Mouse (Mus musculus) G1E (cell line): Measurements from ENCODE around the gene Chn2. TPM values are rescaled to one million over a fixed set of nuclear protein-coding genes. Genes with fewer than 3 reads are reported as not detected.

Source experiments
- ATAC-seq: 2 replicates; pipeline ENCODE4 v1.8.0; 2016; ENCODE audit warnings: mild to moderate bottlenecking; ENCODE audit not compliant: insufficient number of reproducible peaks, poor library complexity, low FRiP score, severe bottlenecking; ENCODE audit errors: extremely low read depth
- DNase-seq: peaks from one replicate; pipeline ENCODE4 v3.0.0; 2012; ENCODE audit warnings: low spot score
- H3K27me3 ChIP-seq: 2 replicates; pipeline ENCODE4 v1.6.1; 2012; ENCODE audit warnings: mild to moderate bottlenecking, low read length, inconsistent platforms; ENCODE audit not compliant: insufficient read depth
- H3K36me3 ChIP-seq: replicated peaks from 2 replicates; pipeline ENCODE3; 2012; ENCODE audit warnings: mild to moderate bottlenecking, inconsistent platforms
- H3K4me1 ChIP-seq: 2 replicates; pipeline ENCODE4 v1.6.1; 2012; ENCODE audit warnings: low read depth, low read length, inconsistent platforms, mixed read lengths; ENCODE audit not compliant: insufficient read depth
- H3K4me3 ChIP-seq: 2 replicates; pipeline ENCODE4 v1.5.1; 2012; ENCODE audit warnings: low read depth, mild to moderate bottlenecking, inconsistent platforms, low read length, moderate library complexity, mixed read lengths
- H3K9me3 ChIP-seq: replicated peaks from 2 replicates; pipeline ENCODE4 v1.6.1; 2012; ENCODE audit warnings: inconsistent platforms
- CTCF ChIP-seq: IDR thresholded peaks from 2 replicates; pipeline ENCODE4 v1.5.1; 2012; ENCODE audit warnings: low read depth, low read length, inconsistent platforms, mixed read lengths
- GATA1 ChIP-seq: IDR thresholded peaks from 2 replicates; pipeline ENCODE4 v1.6.1; 2012; ENCODE audit warnings: borderline replicate concordance, low read length, inconsistent platforms, mixed read lengths
- GATA2 ChIP-seq: IDR thresholded peaks from 2 replicates; pipeline ENCODE4 v1.6.1; 2012; ENCODE audit warnings: low read depth, low read length, inconsistent platforms, borderline replicate concordance
- POLR2AphosphoS5 ChIP-seq: IDR thresholded peaks from 2 replicates; pipeline ENCODE4 v1.6.1; 2012; ENCODE audit warnings: low read depth, low read length, inconsistent platforms; ENCODE audit not compliant: insufficient replicate concordance
- TAL1 ChIP-seq: conservative IDR thresholded peaks from 2 replicates; pipeline ENCODE4 v1.6.1; 2012; ENCODE audit warnings: low read depth, low read length, inconsistent platforms, mixed read lengths
- polyA plus RNA-seq: library from polyadenylated mRNA; stranded (reverse); fragments of >175 nt; gene quantifications from 2 replicates; pipeline ENCODE4 v1.2.3, GENCODE M21; 2012
- total RNA-seq, 2 experiments: library from RNA; stranded (forward) in 1 of 2; stranded (reverse) in 1 of 2; fragments of 200-1000 nt in 1 of 2; fragments of >200 nt in 1 of 2; fragmentation: Nextera tagmentation in 1 of 2; gene quantifications; 2 replicates each; pipeline ENCODE4 v1.2.3; 2014 to 2017

Chn2 gene
- total and polyA plus RNA-seq, 3 experiments, result 0.22 TPM; not detected in 2

DNA sequence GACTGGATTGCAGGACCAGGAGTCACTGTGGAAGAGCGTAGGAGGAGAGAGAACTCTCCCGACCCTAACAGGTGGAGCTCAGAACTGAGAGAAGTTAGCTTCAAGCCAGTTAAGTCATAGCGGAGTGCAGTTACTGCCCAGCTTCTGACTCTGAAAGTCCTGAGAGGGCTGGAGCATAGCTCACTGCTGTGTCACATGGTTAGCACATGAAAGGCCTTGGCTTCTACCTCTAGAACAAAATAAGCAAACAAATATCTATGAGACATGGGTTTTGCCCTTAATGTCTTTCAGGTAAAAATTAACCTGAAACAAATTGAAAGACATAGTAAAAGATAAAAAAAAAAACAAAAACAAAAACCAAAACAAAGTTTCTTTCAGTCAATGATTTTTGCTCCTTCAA lies 91.5 kb downstream of the Chn2 start:
- ATAC-seq (no peak), DNase-seq (no peak)
- no peaks in the 10 kb centered on the region for H3K36me3 ChIP-seq
- H3K27me3 ChIP-seq, result no peaks in the 10 kb centered on the region
- peaks cover 46% of the 10 kb centered on the region for H3K9me3 ChIP-seq
- H3K4me3 ChIP-seq, result no peak overlapping the region
- no peaks in the 10 kb centered on the region for H3K4me1 ChIP-seq
- no peak for TF ChIP-seq CTCF

DNA sequence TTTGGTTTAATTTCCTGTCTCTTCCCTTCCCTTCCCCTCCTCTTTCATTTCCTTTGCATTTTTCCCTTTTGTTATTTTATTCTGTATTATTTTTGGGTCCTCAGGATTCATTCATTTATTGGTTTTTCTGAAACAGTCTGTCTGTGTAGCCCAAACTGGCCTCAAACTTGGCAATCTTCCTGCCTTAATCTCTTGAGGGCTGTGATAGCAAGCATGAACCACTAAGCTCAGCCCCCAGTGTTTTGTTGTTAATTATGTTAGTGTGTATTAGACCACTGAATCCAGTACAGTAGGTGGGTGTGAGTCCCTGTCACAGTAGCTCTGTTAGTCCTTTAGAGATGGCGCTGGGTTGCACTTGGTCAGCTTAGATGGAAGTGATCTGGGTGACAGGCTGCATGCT lies 93.2 kb downstream of the Chn2 start:
- no peaks in the 10 kb centered on the region for H3K36me3 ChIP-seq
- no peaks in the 10 kb centered on the region for H3K27me3 ChIP-seq
- peaks cover 50% of the 10 kb centered on the region for H3K9me3 ChIP-seq
- H3K4me1 ChIP-seq, result no peaks in the 10 kb centered on the region
- TF ChIP-seq CTCF (no peak), GATA1 (no peak), TAL1 (no peak), GATA2 (no peak), POLR2AphosphoS5 (no peak)
- ATAC-seq, result no peak
- no peak overlapping the region for H3K4me3 ChIP-seq
- no peak for DNase-seq

DNA sequence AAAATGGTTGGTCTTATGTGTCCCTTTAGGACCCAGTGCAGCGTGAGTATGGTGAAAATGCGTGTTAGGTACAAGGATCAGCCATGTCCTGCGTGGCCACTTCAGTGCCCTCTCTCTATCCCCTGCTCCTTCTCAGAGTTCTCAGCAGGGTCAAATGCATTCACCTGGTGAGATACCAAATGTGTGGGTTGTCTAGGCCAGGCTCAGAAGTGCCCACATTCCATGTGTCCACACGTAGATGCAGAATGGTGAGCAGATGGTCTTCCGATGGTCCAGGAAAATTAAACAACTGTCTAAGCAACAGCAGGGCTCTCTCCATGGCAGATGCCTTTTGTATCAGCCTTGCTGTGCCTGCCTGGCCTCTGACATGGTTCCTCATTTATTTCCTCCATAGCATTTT lies 93.9 kb downstream of the Chn2 start:
- DNase-seq (no peak), ATAC-seq (no peak)
- H3K9me3 ChIP-seq, result peaks cover 49% of the 10 kb centered on the region
- no peaks in the 10 kb centered on the region for H3K36me3 ChIP-seq
- no peaks in the 10 kb centered on the region for H3K4me1 ChIP-seq
- no peaks in the 10 kb centered on the region for H3K27me3 ChIP-seq
- no peak overlapping the region for H3K4me3 ChIP-seq
- no peak for TF ChIP-seq GATA1

DNA sequence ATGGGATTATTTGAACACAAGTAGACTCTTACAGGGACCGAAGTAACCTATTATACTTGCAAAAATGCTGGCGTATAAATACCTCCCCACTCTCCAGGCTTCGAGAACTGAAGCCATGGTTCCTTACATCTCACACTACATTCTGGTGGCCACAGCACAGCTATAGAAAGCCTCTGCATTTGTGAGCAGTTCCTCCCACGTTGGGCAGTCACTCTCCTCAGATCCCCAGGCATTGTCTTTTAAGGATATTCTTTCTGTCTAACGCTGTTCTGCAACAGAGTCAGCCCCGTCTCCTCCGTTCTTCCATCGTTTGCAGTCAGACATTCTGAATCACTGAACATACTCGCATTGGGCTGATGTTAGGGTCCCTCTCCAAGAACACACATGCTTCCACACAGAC lies 98.8 kb downstream of the Chn2 start:
- no peaks in the 10 kb centered on the region for H3K36me3 ChIP-seq
- peaks cover 43% of the 10 kb centered on the region for H3K9me3 ChIP-seq
- DNase-seq (no peak), ATAC-seq (no peak)
- H3K4me3 ChIP-seq, result no peak overlapping the region
- no peaks in the 10 kb centered on the region for H3K27me3 ChIP-seq
- TF ChIP-seq GATA1 (no peak), CTCF (no peak), TAL1 (no peak), POLR2AphosphoS5 (no peak), GATA2 (no peak)
- H3K4me1 ChIP-seq, result no peaks in the 10 kb centered on the region

DNA sequence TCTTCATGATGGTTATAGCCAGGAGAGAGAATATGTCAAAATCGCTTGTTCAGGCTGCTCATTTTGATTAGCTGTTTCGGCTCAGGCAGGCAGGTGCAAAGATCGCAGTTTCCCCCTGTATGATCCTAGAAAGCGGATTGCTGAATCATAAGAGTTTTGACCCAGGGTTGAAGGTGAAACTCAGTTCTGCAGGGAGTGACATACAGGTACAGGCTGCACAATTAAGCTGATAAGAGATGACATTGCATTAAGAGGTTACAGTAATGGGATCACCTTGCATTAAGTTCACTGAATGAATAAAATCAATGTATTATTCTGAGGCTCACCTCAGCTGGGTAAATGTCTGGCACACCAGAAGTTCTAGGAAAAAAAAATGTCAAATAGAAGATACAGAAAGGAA lies 101.1 kb downstream of the Chn2 start:
- Histone ChIP-seq H3K9me3 (peaks cover 47% of the 10 kb centered on the region), H3K36me3 (no peaks in the 10 kb centered on the region), H3K27me3 (no peaks in the 10 kb centered on the region), H3K4me1 (no peaks in the 10 kb centered on the region), H3K4me3 (no peak overlapping the region)
- ATAC-seq (no peak), DNase-seq (no peak)
- TF ChIP-seq TAL1, result no peak
- TF ChIP-seq GATA1, result no peak
- no peak for TF ChIP-seq POLR2AphosphoS5
- TF ChIP-seq GATA2, result no peak
- no peak for TF ChIP-seq CTCF

DNA sequence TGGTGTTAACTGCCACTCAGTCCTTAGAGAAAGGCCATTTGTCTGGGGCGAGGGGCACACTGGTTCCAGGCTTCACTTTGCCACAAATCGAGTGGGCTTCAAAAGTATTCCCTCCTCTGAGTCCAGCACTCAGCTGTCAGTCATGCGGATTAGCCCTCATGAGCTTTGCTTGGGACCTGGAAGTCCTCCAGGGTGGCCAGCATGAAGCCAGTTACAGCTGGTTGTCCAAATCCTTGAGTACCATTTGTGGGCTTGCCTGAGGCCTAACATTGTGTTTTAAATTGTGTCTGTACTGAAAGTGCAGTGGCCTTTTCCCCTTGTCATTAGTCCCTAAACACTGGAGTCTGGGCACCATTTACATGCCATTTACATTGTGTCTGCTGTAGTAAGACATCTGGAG lies 101.8 kb downstream of the Chn2 start:
- DNase-seq, result no peak
- H3K36me3 ChIP-seq, result no peaks in the 10 kb centered on the region
- TF ChIP-seq GATA2 (no peak), GATA1 (no peak), TAL1 (no peak), POLR2AphosphoS5 (no peak)
- ATAC-seq, result no peak
- no peaks in the 10 kb centered on the region for H3K4me1 ChIP-seq
- H3K4me3 ChIP-seq, result no peak overlapping the region
- H3K9me3 ChIP-seq, result peaks cover 51% of the 10 kb centered on the region
- H3K27me3 ChIP-seq, result no peaks in the 10 kb centered on the region

DNA sequence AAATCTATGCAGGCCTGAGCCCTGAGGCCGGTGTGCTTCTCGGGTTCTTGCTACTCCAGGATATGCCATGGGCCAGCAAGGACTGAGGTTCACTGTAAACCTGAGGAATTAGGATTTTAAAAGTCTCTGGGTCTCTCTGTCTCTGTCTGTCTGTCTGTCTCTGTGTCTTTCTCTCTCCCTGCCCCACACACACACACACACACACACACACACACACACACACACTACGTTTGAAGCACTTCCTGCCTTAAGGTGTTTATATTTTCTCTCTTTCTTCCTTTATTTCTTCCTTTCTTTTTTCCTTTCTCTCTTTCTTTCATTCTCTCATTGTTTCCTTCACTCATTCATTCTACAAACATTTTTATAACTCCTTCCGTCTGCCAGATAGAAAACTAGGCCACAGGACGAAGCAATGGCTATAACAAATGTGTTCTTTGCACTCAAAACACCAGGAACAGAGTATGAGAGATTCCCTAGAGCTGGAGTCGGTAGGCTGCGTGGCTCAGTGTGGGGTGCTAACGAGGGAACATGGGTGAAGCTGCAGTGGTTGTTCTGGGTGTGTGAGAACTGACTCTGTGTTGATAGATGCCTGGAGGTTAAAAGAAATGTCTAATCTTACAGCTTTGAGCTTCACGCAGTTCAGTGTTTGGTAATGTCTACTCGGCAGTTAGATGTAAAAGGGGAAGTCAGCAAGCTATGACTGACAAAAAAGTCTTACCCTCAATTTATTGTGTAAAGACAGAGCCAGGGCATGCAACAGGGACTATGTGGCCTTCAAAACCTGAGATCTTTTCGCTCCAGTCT lies 103.7 kb downstream of the Chn2 start:
- DNase-seq (no peak), ATAC-seq (no peak)
- Histone ChIP-seq H3K36me3 (no peaks in the 10 kb centered on the region), H3K4me1 (no peaks in the 10 kb centered on the region), H3K27me3 (no peaks in the 10 kb centered on the region), H3K9me3 (peaks cover 51% of the 10 kb centered on the region), H3K4me3 (no peak overlapping the region)
- TF ChIP-seq POLR2AphosphoS5 (no peak), GATA1 (no peak), CTCF (no peak), TAL1 (no peak), GATA2 (no peak)
